Comparison of ENCODE assay signal across 14 mouse cellular contexts in the genomic region with DNA sequence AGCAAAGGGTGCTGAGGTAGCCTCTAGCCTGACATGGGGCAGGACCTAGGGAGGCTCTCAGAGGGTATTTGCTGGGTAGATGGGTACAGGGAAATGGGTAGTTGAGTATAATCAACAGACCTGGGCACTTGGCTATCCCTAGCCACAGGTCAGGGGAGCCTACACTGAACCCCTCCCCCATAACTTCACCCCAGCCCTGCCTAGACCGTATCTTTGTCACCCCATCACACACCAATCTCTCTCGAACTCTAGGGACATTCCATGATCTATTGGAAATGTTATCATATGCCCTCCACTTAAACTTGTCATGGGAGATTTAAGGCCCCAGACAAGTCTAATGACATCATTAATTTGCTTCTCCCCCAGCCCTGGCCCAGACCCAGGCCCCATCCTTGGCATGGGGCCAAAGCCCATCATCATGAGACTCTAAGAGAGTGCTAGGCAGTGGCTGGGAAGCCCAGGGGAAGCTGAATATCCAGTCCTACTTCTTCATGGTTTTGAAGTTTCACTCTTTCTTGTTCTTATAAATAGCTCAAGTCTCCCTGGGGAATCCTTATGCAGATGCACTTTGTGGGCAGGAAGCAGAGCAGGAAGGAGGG.
DNase-seq lines count a peak whose midpoint lies in the region; ATAC-seq and TF ChIP-seq lines count a peak whose summit lies in the region.
"Had no signal": no experiment of that assay in that cellular context is flagged by ENCODE, and none has a peak within 500 bp of the region (broad histone marks: within the 10 kb centered on the region; RNA-seq: fewer than 3 reads in every experiment).

No protein-coding gene starts in this region.

- 33% methylated on average over 2 of the region's 2 CpGs for WGBS in heart, embryonic 12.5 days
- 93% methylated on average over 2 of the region's 2 CpGs for WGBS in midbrain, postnatal 0 days
- 95% methylated on average over 2 of the region's 2 CpGs for WGBS in midbrain, embryonic 10.5 days
- 46% methylated on average over 2 of the region's 2 CpGs for WGBS in intestine, embryonic 15.5 days

- no peak overlapping the region for H3K27ac ChIP-seq in heart, embryonic 12.5 days (ENCODE audit: poor library complexity, severe bottlenecking)
- H3K27ac ChIP-seq in midbrain, postnatal 0 days (ENCODE audit: low read depth, low read length): no peak overlapping the region
- H3K27ac ChIP-seq in midbrain, embryonic 10.5 days (replicated peaks): no peak overlapping the region
- no peak overlapping the region for H3K27ac ChIP-seq in intestine, embryonic 15.5 days

- peaks cover 54% of the 10 kb centered on the region for H3K27me3 ChIP-seq in heart, embryonic 12.5 days (replicated peaks)
- H3K27me3 ChIP-seq in midbrain, postnatal 0 days (ENCODE audit: insufficient read depth, low read length): no peaks in the 10 kb centered on the region
- no peaks in the 10 kb centered on the region for H3K27me3 ChIP-seq in midbrain, embryonic 10.5 days (ENCODE audit: low read depth, poor library complexity, severe bottlenecking)
- H3K27me3 ChIP-seq in intestine, embryonic 15.5 days (replicated peaks): no peaks in the 10 kb centered on the region

- no peaks in the 10 kb centered on the region for H3K36me3 ChIP-seq in heart, embryonic 12.5 days
- no peaks in the 10 kb centered on the region for H3K36me3 ChIP-seq in midbrain, postnatal 0 days (ENCODE audit: insufficient read depth, low read length)
- H3K36me3 ChIP-seq in midbrain, embryonic 10.5 days: no peaks in the 10 kb centered on the region
- no peaks in the 10 kb centered on the region for H3K36me3 ChIP-seq in intestine, embryonic 15.5 days

- intact Hi-C loops in left cerebral cortex, postnatal 4 days (cut with DNase I): no loop called here

- H3K4me1 ChIP-seq in heart, embryonic 12.5 days (replicated peaks): peaks cover 30% of the 10 kb centered on the region
- H3K4me1 ChIP-seq in midbrain, postnatal 0 days (ENCODE audit: insufficient read depth, low read length): no peaks in the 10 kb centered on the region
- peaks cover 5% of the 10 kb centered on the region for H3K4me1 ChIP-seq in midbrain, embryonic 10.5 days
- H3K4me1 ChIP-seq in intestine, embryonic 15.5 days (replicated peaks): peaks cover 4% of the 10 kb centered on the region; the same call in 1 of the 2 replicates

- no peak for DNase-seq in heart, adult 18-20 months
- DNase-seq in left cerebral cortex, postnatal 4 days: peak; percentile 50
- DNase-seq in left cerebral cortex, adult 18-20 months (ENCODE audit: low spot score in 2 of 2): no peak
- DNase-seq in midbrain, postnatal 0 days (ENCODE audit: low spot score): peak; percentile 17
- DNase-seq in midbrain, embryonic 10.5 days (ENCODE audit: low spot score): no peak
- DNase-seq in embryo, embryonic 11 days: no peak
- DNase-seq: heart, postnatal 36 days; kidney, postnatal 14 days; layer of hippocampus, adult 9-11 months; thymus, adult 18-20 months had no signal

- H3K9me3 ChIP-seq in heart, embryonic 12.5 days (replicated peaks): no peaks in the 10 kb centered on the region
- H3K9me3 ChIP-seq in midbrain, postnatal 0 days (ENCODE audit: low read length): no peaks in the 10 kb centered on the region
- no peaks in the 10 kb centered on the region for H3K9me3 ChIP-seq in midbrain, embryonic 10.5 days (replicated peaks)
- no peaks in the 10 kb centered on the region for H3K9me3 ChIP-seq in intestine, embryonic 15.5 days

- no peak overlapping the region for H3K4me2 ChIP-seq in heart, embryonic 12.5 days
- no peak overlapping the region for H3K4me2 ChIP-seq in midbrain, postnatal 0 days (ENCODE audit: low read depth, low read length, poor library complexity, severe bottlenecking)
- H3K4me2 ChIP-seq in intestine, embryonic 15.5 days (replicated peaks): no peak overlapping the region
- H3K4me2 ChIP-seq: heart, embryonic 11.5 days; liver, embryonic 11.5 days had no signal

- TF ChIP-seq CTCF in midbrain, postnatal 0 days (IDR thresholded peaks at IDR 0.05): no peak

- no peak overlapping the region for H3K4me3 ChIP-seq in heart, embryonic 12.5 days
- H3K4me3 ChIP-seq in midbrain, postnatal 0 days (ENCODE audit: low read depth, low read length): no peak overlapping the region
- H3K4me3 ChIP-seq in midbrain, embryonic 10.5 days: no peak overlapping the region
- H3K4me3 ChIP-seq in intestine, embryonic 15.5 days (replicated peaks): no peak overlapping the region

- ATAC-seq in heart, embryonic 12.5 days (ENCODE audit: insufficient number of reproducible peaks, low FRiP score): peak; percentile 42; the same call in 1 of the 2 replicates
- ATAC-seq in midbrain, postnatal 0 days (ENCODE audit: low FRiP score): no peak
- peak; percentile 50; the same call in 1 of the 2 replicates for ATAC-seq in intestine, embryonic 15.5 days

- no peak overlapping the region for H3K9ac ChIP-seq in heart, embryonic 12.5 days
- no peak overlapping the region for H3K9ac ChIP-seq in midbrain, postnatal 0 days (replicated peaks; ENCODE audit: low read length, poor library complexity, severe bottlenecking)
- no peak overlapping the region for H3K9ac ChIP-seq in intestine, embryonic 15.5 days

Comparison
In these comparisons a context has a peak if more than half of its experiments do, and no peak if none do; other contexts are left out.
1. DNase-seq: peak in left cerebral cortex, postnatal 4 days (single experiment) and midbrain, postnatal 0 days (single experiment); none in heart, adult 18-20 months (0 of 2), left cerebral cortex, adult 18-20 months (0 of 2), midbrain, embryonic 10.5 days (single experiment) and embryo, embryonic 11 days (single experiment).